Mouse (Mus musculus) urinary bladder, adult 18-20 months (tissue): ENCODE data around the gene Plin2.
A peak's percentile ranks its signal among the peaks of the same experiment; 100 is the strongest.
"Not testable (repeated sequence)": the region's sequence is repeated elsewhere in the genome, so short reads cannot be mapped to it uniquely, and the experiment has no call there.

ENCODE experiments used
- DNase-seq, 2 experiments: peaks; one replicate each; pipeline ENCODE4 v3.0.0; 2022; ENCODE audit warnings: low spot score in 2 of 2, mixed read lengths in 2 of 2

The Plin2 gene

GRCm38 (mm10) chr4:86626496-86626895 is 43.4 kb downstream of the Plin2 start:
- not testable (repeated sequence) for DNase-seq

GRCm38 (mm10) chr4:86625463-86625862 is 44.4 kb downstream of the Plin2 start:
- DNase-seq = no peak

GRCm38 (mm10) chr4:86622532-86622931 is 47.3 kb downstream of the Plin2 start:
- not testable (repeated sequence) for DNase-seq

- DNase-seq = no peak
Observed at GRCm38 (mm10) chr4:86622116-86622515, 47.7 kb downstream of the Plin2 start.

GRCm38 (mm10) chr4:86620506-86620905 is 49.4 kb downstream of the Plin2 start:
- DNase-seq = no peak

- no peak for DNase-seq
Observed at GRCm38 (mm10) chr4:86612289-86612620, 57.6 kb downstream of the Plin2 start.

- peak; percentile 78 to 85 for DNase-seq
Observed at GRCm38 (mm10) chr4:86611524-86612288, 58.2 kb downstream of the Plin2 start, which contains the start of gene Haus6. Gene Haus6 (minus strand): TSS chr4:86612055.
